Mouse (Mus musculus) intestine, embryonic 14.5 days (tissue): ENCODE data around the gene Suclg1. TPM values are rescaled to one million over a fixed set of nuclear protein-coding genes. Genes with fewer than 3 reads are reported as not detected.

Experiments
- ATAC-seq: fragments of 200-750 bp; cut with Nextera tagmentation; replicated peaks from 2 replicates; pipeline ENCODE4 v1.8.0; 2017; ENCODE audit warnings: low read depth, moderate number of reproducible peaks, moderate TSS enrichment, moderate library complexity; ENCODE audit not compliant: low FRiP score, low TSS enrichment
- DNase-seq: peaks from one replicate; pipeline ENCODE4 v3.0.0-alpha.2; 2018; ENCODE audit warnings: low spot score
- H3K27ac ChIP-seq: fragments of 300-500 bp; sonication (generic); 2 replicates; pipeline ENCODE4 v1.5.1; 2014; ENCODE audit warnings: low read depth, mild to moderate bottlenecking, control low read depth
- H3K27me3 ChIP-seq: fragments of 300-500 bp; sonication (generic); replicated peaks from 2 replicates; pipeline ENCODE4 v1.6.1; 2014; ENCODE audit warnings: low read length, control low read depth; ENCODE audit not compliant: control insufficient read depth, insufficient read depth
- H3K36me3 ChIP-seq: fragments of 300-500 bp; sonication (generic); 2 replicates; pipeline ENCODE4 v1.6.1; 2014; ENCODE audit warnings: low read length, control low read depth; ENCODE audit not compliant: control insufficient read depth, insufficient read depth
- H3K4me1 ChIP-seq: fragments of 300-500 bp; sonication (generic); replicated peaks from 2 replicates; pipeline ENCODE4 v1.6.1; 2014; ENCODE audit warnings: low read length, control low read depth, mixed read lengths; ENCODE audit not compliant: control insufficient read depth, insufficient read depth
- H3K4me2 ChIP-seq: fragments of 300-500 bp; sonication (generic); 2 replicates; pipeline ENCODE4 v1.6.1; 2014; ENCODE audit warnings: low read length
- H3K4me3 ChIP-seq: fragments of 300-500 bp; sonication (generic); 2 replicates; pipeline ENCODE4 v1.5.1; 2014; ENCODE audit warnings: low read depth, low read length, control low read depth, mixed read lengths
- H3K9ac ChIP-seq: fragments of 300-500 bp; sonication (generic); 2 replicates; pipeline ENCODE4 v1.6.1; 2014; ENCODE audit warnings: mild to moderate bottlenecking, low read length
- H3K9me3 ChIP-seq: fragments of 300-500 bp; sonication (generic); 2 replicates; pipeline ENCODE4 v1.6.1; 2016; ENCODE audit warnings: low read length, control low read depth; ENCODE audit not compliant: control insufficient read depth
- WGBS: fragments of 180-500 bp; shearing (Covaris S2); extraction: QIAGEN DNeasy Blood & Tissue Kit; methylation state at CpG from one replicate; pipeline ENCODE4 v1.1.7; 2014; 5-methylcytosine and 5-hydroxymethylcytosine counted together
- polyA plus RNA-seq: library from polyadenylated mRNA; unstranded; fragments of >200 nt; fragmentation: Nextera tagmentation; extraction: Ambion mirVana; gene quantifications from 2 replicates; pipeline ENCODE4 v1.2.1, GENCODE M21; 2014

The Suclg1 gene
- polyA plus RNA-seq, 1 experiment from 2014 or later, result 235 TPM

GRCm38 (mm10) chr6:73221958-73222735, 26.0 kb upstream of the Suclg1 start:
- ATAC-seq, result peak; percentile 57; the same call in 1 of the 2 replicates
- H3K27me3 ChIP-seq, result no peaks in the 10 kb centered on the region
- peak overlapping the region; percentile 85 for H3K27ac ChIP-seq
- H3K36me3 ChIP-seq, result no peaks in the 10 kb centered on the region
- H3K9me3 ChIP-seq, result no peaks in the 10 kb centered on the region
- DNase-seq, result no peak
- peak overlapping the region; percentile 68 for H3K4me2 ChIP-seq
- peak overlapping the region; percentile 42 for H3K4me3 ChIP-seq
- H3K9ac ChIP-seq, result peak overlapping the region; percentile 40
- WGBS, result 25% methylated on average over 23 of the region's 23 CpGs
- H3K4me1 ChIP-seq, result peaks cover 2% of the 10 kb centered on the region; the same call in 1 of the 2 replicates

DNA sequence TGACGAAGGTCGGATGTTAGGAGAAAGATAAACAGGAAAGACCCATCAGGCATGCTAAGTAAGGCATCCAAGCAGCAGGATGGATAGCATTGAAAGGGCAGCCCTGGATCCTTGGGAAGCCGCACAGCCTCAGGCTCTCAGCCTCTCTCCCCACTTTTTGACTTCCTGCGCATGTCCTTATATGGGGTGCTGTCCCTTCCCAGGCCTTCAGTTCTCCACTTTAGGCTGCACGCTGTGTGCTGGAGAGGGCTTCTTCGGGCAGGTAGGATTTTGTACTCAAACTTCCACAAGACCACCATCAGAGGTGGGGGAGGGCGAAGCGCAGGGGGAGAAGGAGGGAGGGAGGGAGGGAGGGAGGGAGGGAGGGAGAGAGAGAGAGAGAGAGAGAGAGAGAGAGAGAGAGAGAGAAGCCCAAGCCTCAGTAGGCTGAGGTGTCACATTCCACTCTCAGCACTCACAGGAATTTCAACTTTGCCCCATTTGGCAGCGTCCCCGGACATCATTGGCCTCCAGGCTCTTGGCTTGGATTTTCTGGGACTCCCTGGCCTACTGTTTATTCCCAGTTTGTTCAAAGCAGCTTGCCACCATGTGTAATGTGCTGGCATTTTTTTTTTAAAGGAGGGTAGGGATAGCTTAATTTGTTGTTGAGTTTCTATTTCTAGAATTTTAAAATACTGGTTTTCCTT, 25.2 kb upstream of the Suclg1 start:
- H3K4me1 ChIP-seq, result peaks cover 2% of the 10 kb centered on the region; the same call in 1 of the 2 replicates
- peak overlapping the region; percentile 30 for H3K4me2 ChIP-seq
- no peak overlapping the region for H3K9ac ChIP-seq
- peak overlapping the region; percentile 62; the same call in 1 of the 2 replicates for H3K27ac ChIP-seq
- ATAC-seq, result peak; percentile 46; the same call in 1 of the 2 replicates
- no peak overlapping the region for H3K4me3 ChIP-seq
- H3K36me3 ChIP-seq, result no peaks in the 10 kb centered on the region
- H3K9me3 ChIP-seq, result no peaks in the 10 kb centered on the region
- DNase-seq, result peak; percentile 81
- 6% methylated on average over 7 of the region's 10 CpGs for WGBS
- no peaks in the 10 kb centered on the region for H3K27me3 ChIP-seq

DNA sequence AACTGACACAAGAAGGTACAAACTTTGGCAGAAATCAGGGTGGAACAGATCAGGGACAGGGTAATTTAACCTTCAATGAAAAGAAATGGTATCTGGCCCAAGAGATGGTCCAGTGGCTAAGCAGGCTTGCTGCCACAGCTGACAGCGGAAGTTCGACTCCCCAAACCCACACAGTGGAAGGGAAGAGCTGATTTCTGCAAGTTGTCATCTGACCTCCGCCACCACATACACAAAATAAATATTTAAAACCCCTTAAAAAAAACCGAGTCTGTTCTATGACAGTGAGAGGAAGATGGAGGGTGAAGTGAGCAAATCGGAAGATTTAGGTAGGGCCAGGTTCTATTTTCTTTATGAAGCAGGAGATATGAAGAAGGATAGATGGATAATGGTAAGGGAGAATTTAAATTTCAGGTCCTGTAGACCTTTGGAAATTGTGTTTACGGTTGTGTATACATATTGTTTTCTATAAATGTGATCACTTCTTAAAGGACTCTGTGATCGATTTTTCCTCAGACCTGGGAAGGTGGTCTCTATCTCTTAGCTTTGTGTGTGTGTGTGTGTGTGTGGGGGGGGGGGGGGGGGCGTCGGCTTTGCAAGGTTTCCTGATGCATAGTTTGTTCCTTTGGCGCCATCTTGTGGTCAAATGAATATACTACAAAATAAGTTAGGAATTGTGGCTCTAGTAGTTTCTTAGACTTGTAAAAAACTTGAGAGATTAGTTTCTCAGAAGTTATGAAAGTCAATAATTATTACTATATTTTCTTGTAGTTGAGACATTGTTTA, 20.6 kb upstream of the Suclg1 start:
- 32% methylated on average over 10 of the region's 10 CpGs for WGBS
- H3K4me2 ChIP-seq, result no peak overlapping the region
- H3K4me1 ChIP-seq, result no peaks in the 10 kb centered on the region; the same call in 1 of the 2 replicates
- ATAC-seq (no peak), DNase-seq (no peak)
- no peak overlapping the region for H3K4me3 ChIP-seq
- no peaks in the 10 kb centered on the region for H3K27me3 ChIP-seq
- H3K9me3 ChIP-seq, result no peaks in the 10 kb centered on the region
- H3K27ac ChIP-seq, result no peak overlapping the region
- no peaks in the 10 kb centered on the region for H3K36me3 ChIP-seq
- no peak overlapping the region for H3K9ac ChIP-seq

DNA sequence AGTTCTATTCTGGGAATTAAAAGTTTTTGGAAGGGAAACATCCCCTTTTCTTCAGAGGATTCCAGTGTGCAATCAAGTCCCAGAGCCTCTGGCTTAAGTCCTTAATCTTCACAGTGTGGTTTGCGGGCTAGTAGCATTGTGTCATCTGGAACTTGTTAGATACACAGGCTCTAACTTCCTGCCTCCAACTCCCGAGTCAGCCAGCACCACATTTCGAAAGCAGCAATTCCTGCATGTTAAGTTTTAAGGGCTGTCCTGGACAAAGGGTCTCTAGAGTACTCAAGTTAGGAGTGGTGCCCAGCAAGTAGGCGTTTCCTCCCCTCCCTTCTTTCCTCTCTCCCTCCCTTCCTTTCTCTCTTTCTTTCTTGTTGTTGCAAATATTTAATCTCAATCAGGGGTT, 19.8 kb upstream of the Suclg1 start:
- Histone ChIP-seq H3K4me1 (no peaks in the 10 kb centered on the region), H3K9ac (no peak overlapping the region), H3K9me3 (no peaks in the 10 kb centered on the region), H3K4me2 (no peak overlapping the region), H3K27me3 (no peaks in the 10 kb centered on the region), H3K4me3 (no peak overlapping the region), H3K27ac (no peak overlapping the region), H3K36me3 (no peaks in the 10 kb centered on the region)
- WGBS, result 46% methylated on average over 4 of the region's 4 CpGs
- ATAC-seq (no peak), DNase-seq (no peak)

DNA sequence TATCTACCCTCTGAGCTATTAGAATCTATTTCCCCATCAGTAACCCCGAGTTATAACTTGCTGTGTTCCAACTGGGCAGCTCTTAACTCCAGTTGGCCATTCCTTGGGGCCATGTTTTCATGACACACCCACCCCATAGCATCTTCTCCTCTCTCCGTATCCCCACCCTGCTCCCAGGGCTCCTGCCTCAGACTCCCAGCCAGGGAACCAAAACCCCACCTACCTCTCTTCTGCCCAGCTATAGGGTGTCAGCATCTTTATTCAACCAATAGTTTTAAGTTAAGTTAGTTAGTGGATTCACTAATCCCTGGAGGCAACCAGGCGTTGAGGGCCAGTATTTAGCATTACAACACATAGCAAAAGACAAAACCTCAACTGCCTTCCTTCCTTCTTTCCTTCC, 19.3 kb upstream of the Suclg1 start:
- no peak overlapping the region for H3K27ac ChIP-seq
- H3K27me3 ChIP-seq, result no peaks in the 10 kb centered on the region
- H3K4me3 ChIP-seq, result no peak overlapping the region
- 71% methylated on average over 3 of the region's 3 CpGs for WGBS
- DNase-seq (no peak), ATAC-seq (no peak)
- no peak overlapping the region for H3K4me2 ChIP-seq
- no peak overlapping the region for H3K9ac ChIP-seq
- H3K9me3 ChIP-seq, result no peaks in the 10 kb centered on the region
- H3K36me3 ChIP-seq, result no peaks in the 10 kb centered on the region
- H3K4me1 ChIP-seq, result no peaks in the 10 kb centered on the region

DNA sequence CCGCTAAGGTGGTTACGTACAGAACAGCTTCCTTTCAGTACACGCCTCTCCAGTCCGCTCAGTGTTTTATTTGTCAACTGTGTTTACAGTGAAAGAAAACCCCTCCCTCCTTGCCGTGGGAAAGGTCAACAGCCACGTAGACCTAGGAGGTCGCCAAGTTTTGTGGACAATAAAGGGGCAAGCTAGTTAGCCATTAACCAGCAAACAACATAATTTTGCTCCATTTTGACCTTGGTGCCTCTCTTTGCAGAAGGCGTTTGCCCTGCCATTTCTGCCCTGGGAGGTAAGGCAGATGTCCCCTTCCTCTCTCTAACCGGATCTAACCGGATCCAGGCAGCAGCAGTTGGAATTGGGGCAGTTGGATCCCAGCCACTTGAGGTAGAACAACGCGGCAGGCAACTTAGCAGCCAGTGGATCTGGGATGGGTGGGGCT, 16.0 kb upstream of the Suclg1 start:
- WGBS, result 68% methylated on average over 12 of the region's 12 CpGs
- ATAC-seq, result peak; percentile 52
- Histone ChIP-seq H3K4me3 (no peak overlapping the region), H3K36me3 (no peaks in the 10 kb centered on the region), H3K27ac (no peak overlapping the region), H3K9ac (no peak overlapping the region), H3K4me1 (no peaks in the 10 kb centered on the region), H3K4me2 (no peak overlapping the region), H3K27me3 (no peaks in the 10 kb centered on the region), H3K9me3 (no peaks in the 10 kb centered on the region)
- DNase-seq, result no peak

GRCm38 (mm10) chr6:73233202-73233726, 14.9 kb upstream of the Suclg1 start:
- no peak overlapping the region for H3K9ac ChIP-seq
- WGBS, result 94% methylated on average over 6 of the region's 6 CpGs
- H3K9me3 ChIP-seq, result no peaks in the 10 kb centered on the region
- ATAC-seq (no peak), DNase-seq (no peak)
- no peak overlapping the region for H3K4me2 ChIP-seq
- no peaks in the 10 kb centered on the region for H3K27me3 ChIP-seq
- no peaks in the 10 kb centered on the region for H3K4me1 ChIP-seq
- no peaks in the 10 kb centered on the region for H3K36me3 ChIP-seq
- no peak overlapping the region for H3K4me3 ChIP-seq
- H3K27ac ChIP-seq, result no peak overlapping the region

DNA sequence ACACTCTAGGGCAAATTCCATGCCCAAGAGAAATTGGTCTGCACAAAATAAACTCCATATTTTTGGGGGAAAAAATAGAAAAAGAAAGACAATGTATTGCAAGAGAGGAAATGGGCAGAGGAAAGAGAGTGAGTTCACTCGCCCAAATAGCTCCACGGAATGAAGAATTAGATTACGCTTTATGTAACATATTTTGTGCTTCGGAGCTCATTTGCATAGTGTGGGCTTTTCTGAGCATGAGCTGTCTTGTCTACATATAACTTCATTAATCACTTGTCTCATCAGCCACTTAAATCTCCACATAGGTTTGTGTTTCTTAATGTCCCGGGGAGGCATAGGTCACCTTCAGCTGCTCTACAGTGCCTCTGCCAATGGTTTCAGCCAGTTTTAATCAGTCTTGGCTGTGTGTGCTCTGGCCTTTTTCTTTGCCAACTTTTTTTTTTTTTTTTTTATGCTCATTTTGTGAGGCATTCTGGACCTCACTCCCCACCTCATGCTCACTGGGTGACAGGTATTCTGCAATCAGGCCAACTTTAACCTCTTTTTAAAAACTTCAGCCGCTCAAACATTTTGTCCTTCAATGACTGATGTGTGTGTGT, 13.8 kb upstream of the Suclg1 start:
- no peaks in the 10 kb centered on the region for H3K9me3 ChIP-seq
- DNase-seq (no peak), ATAC-seq (no peak)
- H3K4me3 ChIP-seq, result no peak overlapping the region
- no peak overlapping the region for H3K9ac ChIP-seq
- no peak overlapping the region for H3K27ac ChIP-seq
- H3K4me1 ChIP-seq, result no peaks in the 10 kb centered on the region
- no peaks in the 10 kb centered on the region for H3K27me3 ChIP-seq
- WGBS, result 88% methylated on average over 6 of the region's 6 CpGs
- no peak overlapping the region for H3K4me2 ChIP-seq
- no peaks in the 10 kb centered on the region for H3K36me3 ChIP-seq
